Mouse (Mus musculus) MEL (cell line): ENCODE data around the gene Tmem216. TPM values are rescaled to one million over a fixed set of nuclear protein-coding genes. Genes with fewer than 3 reads are reported as not detected.

ENCODE experiments used
- DNase-seq: peaks from one replicate; pipeline ENCODE4 v3.0.0; 2011; ENCODE audit warnings: low read depth, low spot score
- H3K27ac ChIP-seq: 2 replicates; pipeline ENCODE4 v1.5.1; 2012; ENCODE audit warnings: low read depth, mild to moderate bottlenecking, control low read depth, low read length, moderate library complexity; ENCODE audit not compliant: control insufficient read depth
- H3K27me3 ChIP-seq, 2 experiments: fragments of 150-350 bp in 1 of 2; sonication (generic) in 1 of 2; 2 replicates each; pipeline ENCODE4 v1.6.1; 2012; ENCODE audit warnings: low read length in 2 of 2, mild to moderate bottlenecking in 2 of 2, improper control_type of control experiment in 1 of 2, moderate library complexity in 1 of 2; ENCODE audit not compliant: insufficient read depth in 2 of 2, control insufficient read depth in 1 of 2
- H3K36me3 ChIP-seq, 2 experiments: 2 replicates each; pipeline ENCODE4 v1.6.1; 2012 to 2014; ENCODE audit warnings: low read length in 2 of 2, improper control_type of control experiment in 1 of 2, inconsistent platforms in 1 of 2, mild to moderate bottlenecking in 1 of 2; ENCODE audit not compliant: insufficient read depth in 2 of 2, control insufficient read depth in 1 of 2
- H3K4me1 ChIP-seq, 2 experiments: fragments of 150-350 bp in 1 of 2; sonication (generic) in 1 of 2; 2 replicates each; pipeline ENCODE4 v1.6.1; 2012; ENCODE audit warnings: low read length in 2 of 2, improper control_type of control experiment in 1 of 2, mild to moderate bottlenecking in 1 of 2; ENCODE audit not compliant: insufficient read depth in 2 of 2, control insufficient read depth in 1 of 2
- H3K4me3 ChIP-seq, 2 experiments: fragments of 150-350 bp in 1 of 2; sonication (generic) in 1 of 2; 2 replicates each; pipeline ENCODE4 v1.5.1; 2012; ENCODE audit warnings: low read depth in 2 of 2, low read length in 2 of 2, mild to moderate bottlenecking in 2 of 2, moderate library complexity in 2 of 2, control low read depth in 1 of 2, improper control_type of control experiment in 1 of 2; ENCODE audit not compliant: control insufficient read depth in 1 of 2, insufficient read depth in 1 of 2
- H3K79me2 ChIP-seq: 2 replicates; pipeline ENCODE4 v1.6.1; 2012; ENCODE audit warnings: mild to moderate bottlenecking, low read length, moderate library complexity; ENCODE audit not compliant: control insufficient read depth, poor library complexity, insufficient read depth
- H3K9ac ChIP-seq: 2 replicates; pipeline ENCODE4 v1.6.1; 2012; ENCODE audit warnings: low read depth, mild to moderate bottlenecking, control low read depth, low read length, moderate library complexity; ENCODE audit not compliant: control insufficient read depth, poor library complexity, severe bottlenecking
- H3K9me3 ChIP-seq: fragments of 150-350 bp; sonication (generic); replicated peaks from 2 replicates; pipeline ENCODE4 v1.6.1; 2012; ENCODE audit warnings: mild to moderate bottlenecking, low read length, improper control_type of control experiment, moderate library complexity; ENCODE audit not compliant: insufficient read depth
- CHD1 ChIP-seq: IDR thresholded peaks from 2 replicates; pipeline ENCODE4 v1.6.1; 2012; ENCODE audit warnings: low read depth, mild to moderate bottlenecking, inconsistent platforms, low read length, improper control_type of control experiment
- CTCF ChIP-seq, 3 experiments: IDR thresholded peaks in 2 of 3; conservative IDR thresholded peaks in 1 of 3; 2 replicates each; pipeline ENCODE4 v1.5.1; 2011 to 2012; ENCODE audit warnings: low read length in 3 of 3, low read depth in 2 of 3, mild to moderate bottlenecking in 2 of 3, improper control_type of control experiment in 1 of 3, inconsistent platforms in 1 of 3, mixed read lengths in 1 of 3, moderate library complexity in 1 of 3; ENCODE audit not compliant: control insufficient read depth in 1 of 3, insufficient read depth in 1 of 3, poor library complexity in 1 of 3, severe bottlenecking in 1 of 3
- EP300 ChIP-seq, 2 experiments: IDR thresholded peaks; 2 replicates each; pipeline ENCODE4 v1.6.1; 2011; ENCODE audit warnings: improper control_type of control experiment in 2 of 2, low read length in 2 of 2, low read depth in 1 of 2, mild to moderate bottlenecking in 1 of 2
- ETS1 ChIP-seq: IDR thresholded peaks from 2 replicates; pipeline ENCODE4 v1.6.1; 2012; ENCODE audit warnings: low read depth, mild to moderate bottlenecking, inconsistent platforms, low read length, improper control_type of control experiment, moderate library complexity
- MAFK ChIP-seq: IDR thresholded peaks from 2 replicates; pipeline ENCODE4 v1.6.1; 2011; ENCODE audit warnings: low read depth, mild to moderate bottlenecking, low read length, improper control_type of control experiment, borderline replicate concordance
- MAX ChIP-seq: IDR thresholded peaks from 2 replicates; pipeline ENCODE4 v1.6.1; 2011; ENCODE audit warnings: low read length, improper control_type of control experiment
- MEF2A ChIP-seq: IDR thresholded peaks from 2 replicates; pipeline ENCODE4 v1.6.1; 2014; ENCODE audit warnings: low read depth, mild to moderate bottlenecking, inconsistent platforms, low read length, improper control_type of control experiment; ENCODE audit not compliant: poor library complexity, insufficient replicate concordance, severe bottlenecking; ENCODE audit errors: extremely low read depth
- MXI1 ChIP-seq: IDR thresholded peaks from 2 replicates; pipeline ENCODE4 v1.6.1; 2011; ENCODE audit warnings: mild to moderate bottlenecking, low read depth, low read length, improper control_type of control experiment
- NRF1 ChIP-seq: IDR thresholded peaks from 2 replicates; pipeline ENCODE4 v1.6.1; 2014; ENCODE audit warnings: low read depth, mild to moderate bottlenecking, inconsistent platforms, low read length, improper control_type of control experiment, moderate library complexity; ENCODE audit not compliant: poor library complexity, insufficient read depth, severe bottlenecking
- POLR2A ChIP-seq, 2 experiments: IDR thresholded peaks; 2 replicates each; pipeline ENCODE4 v1.6.1; 2011 to 2012; ENCODE audit warnings: low read length in 2 of 2, mild to moderate bottlenecking in 2 of 2, control low read depth in 1 of 2, improper control_type of control experiment in 1 of 2, low read depth in 1 of 2, moderate library complexity in 1 of 2; ENCODE audit not compliant: control insufficient read depth in 1 of 2, insufficient read depth in 1 of 2, poor library complexity in 1 of 2
- POLR2AphosphoS5 ChIP-seq: IDR thresholded peaks from 2 replicates; pipeline ENCODE4 v1.6.1; 2012; ENCODE audit warnings: low read depth, borderline replicate concordance, mild to moderate bottlenecking, inconsistent platforms, low read length, moderate library complexity, mixed read lengths
- RAD21 ChIP-seq: IDR thresholded peaks from 2 replicates; pipeline ENCODE4 v1.6.1; 2011; ENCODE audit warnings: mild to moderate bottlenecking, low read depth, low read length, improper control_type of control experiment
- SMC3 ChIP-seq: IDR thresholded peaks from 2 replicates; pipeline ENCODE4 v1.6.1; 2011; ENCODE audit warnings: low read depth, low read length, improper control_type of control experiment
- TCF12 ChIP-seq: IDR thresholded peaks from 2 replicates; pipeline ENCODE4 v1.6.1; 2014; ENCODE audit warnings: low read depth, mild to moderate bottlenecking, inconsistent platforms, low read length, improper control_type of control experiment, moderate library complexity
- UBTF ChIP-seq: IDR thresholded peaks from 2 replicates; pipeline ENCODE4 v1.6.1; 2012; ENCODE audit warnings: low read depth, mild to moderate bottlenecking, inconsistent platforms, low read length, improper control_type of control experiment, moderate library complexity, borderline replicate concordance; ENCODE audit not compliant: insufficient read depth
- USF1 ChIP-seq: IDR thresholded peaks from 2 replicates; pipeline ENCODE4 v1.6.1; 2014; ENCODE audit warnings: low read depth, mild to moderate bottlenecking, inconsistent platforms, low read length, improper control_type of control experiment, moderate library complexity
- USF2 ChIP-seq, 2 experiments: IDR thresholded peaks; 2 replicates each; pipeline ENCODE4 v1.6.1; 2011 to 2012; ENCODE audit warnings: improper control_type of control experiment in 2 of 2, low read length in 2 of 2, borderline replicate concordance in 1 of 2, inconsistent platforms in 1 of 2, low read depth in 1 of 2, mild to moderate bottlenecking in 1 of 2; ENCODE audit not compliant: insufficient read depth in 1 of 2
- ZMIZ1 ChIP-seq: IDR thresholded peaks from 2 replicates; pipeline ENCODE4 v1.6.1; 2012; ENCODE audit warnings: low read depth, mild to moderate bottlenecking, inconsistent platforms, low read length, improper control_type of control experiment, moderate library complexity
- ZNF384 ChIP-seq: IDR thresholded peaks from 2 replicates; pipeline ENCODE4 v1.6.1; 2012; ENCODE audit warnings: low read depth, mild to moderate bottlenecking, inconsistent platforms, low read length, improper control_type of control experiment
- polyA plus RNA-seq, 2 experiments: library from polyadenylated mRNA; stranded (reverse) in 1 of 2; unstranded in 1 of 2; fragments of >175 nt in 1 of 2; fragments of >200 nt in 1 of 2; gene quantifications; 2 replicates each; pipeline versions ENCODE4 v1.2.1 to v1.2.4; 2012; ENCODE audit warnings: low replicate concordance in 2 of 2, low read depth in 1 of 2; ENCODE audit not compliant: insufficient read length in 2 of 2, insufficient read depth in 1 of 2, missing spikeins in 1 of 2
- total RNA-seq: library from RNA; depleted of rRNA; stranded (reverse); fragments of 300-350 nt; gene quantifications from 2 replicates; pipeline ENCODE4 v1.2.3, GENCODE M21; 2012

Tmem216 gene
- total and polyA plus RNA-seq, 3 experiments, result 48.0 to 48.1 TPM; not detected in 1

GRCm38 (mm10) chr19:10589127-10589857, 33.3 kb upstream of the Tmem216 start:
- Histone ChIP-seq H3K36me3 (no peaks in the 10 kb centered on the region), H3K79me2 (no peaks in the 10 kb centered on the region), H3K4me3 (no peak overlapping the region), H3K27me3 (no peaks in the 10 kb centered on the region), H3K27ac (no peak overlapping the region), H3K4me1 (no peaks in the 10 kb centered on the region), H3K9ac (no peak overlapping the region), H3K9me3 (no peaks in the 10 kb centered on the region)
- no peak for DNase-seq
- TF ChIP-seq USF1 (no peak), NRF1 (no peak), MAFK (no peak)

GRCm38 (mm10) chr19:10587231-10587630, 31.2 kb upstream of the Tmem216 start:
- H3K4me1 ChIP-seq, result peaks cover 3 to 8% of the 10 kb centered on the region in 2 experiments; a peak in 2 of 4 replicates
- peaks cover 0 to 5% of the 10 kb centered on the region in 2 experiments; a peak in 1 of 4 replicates for H3K36me3 ChIP-seq

GRCm38 (mm10) chr19:10585112-10585511, 29.1 kb upstream of the Tmem216 start:
- Histone ChIP-seq H3K36me3 (peaks cover 0 to 10% of the 10 kb centered on the region in 2 experiments; a peak in 2 of 4 replicates), H3K27ac (no peak overlapping the region), H3K27me3 (no peaks in the 10 kb centered on the region), H3K4me3 (no peak overlapping the region), H3K79me2 (no peaks in the 10 kb centered on the region), H3K9me3 (no peaks in the 10 kb centered on the region), H3K9ac (no peak overlapping the region), H3K4me1 (peaks cover 7 to 11% of the 10 kb centered on the region in 2 experiments; a peak in 3 of 4 replicates)
- TF ChIP-seq MXI1, result no peak
- TF ChIP-seq MEF2A, result no peak
- TF ChIP-seq USF2 (IDR thresholded peaks at IDR 0.05; ENCODE audit: borderline replicate concordance in 1 of 2, insufficient read depth in 1 of 2, low read depth in 1 of 2, low read length in 2 of 2), result no peak
- DNase-seq, result no peak

More at GRCm38 (mm10) chr19:10587231-10587630, 31.2 kb upstream of the Tmem216 start:
- H3K9me3 ChIP-seq, result no peaks in the 10 kb centered on the region
- no peaks in the 10 kb centered on the region for H3K79me2 ChIP-seq
- no peak overlapping the region for H3K4me3 ChIP-seq
- H3K27ac ChIP-seq, result no peak overlapping the region
- TF ChIP-seq UBTF (no peak), CHD1 (no peak), CTCF (IDR thresholded peaks at IDR 0.05 in 2 of 3, conservative IDR thresholded peaks at IDR 0.05 in 1 of 3; ENCODE audit: control insufficient read depth in 1 of 3, insufficient read depth in 1 of 3, low read depth in 2 of 3, low read length in 3 of 3, poor library complexity in 1 of 3, severe bottlenecking in 1 of 3) (no peak), POLR2AphosphoS5 (no peak), EP300 (IDR thresholded peaks at IDR 0.05; ENCODE audit: low read depth in 1 of 2, low read length in 2 of 2) (no peak), ETS1 (no peak), MAX (no peak), USF2 (IDR thresholded peaks at IDR 0.05; ENCODE audit: borderline replicate concordance in 1 of 2, insufficient read depth in 1 of 2, low read depth in 1 of 2, low read length in 2 of 2) (no peak), RAD21 (no peak), TCF12 (no peak), ZNF384 (no peak), ZMIZ1 (no peak), MEF2A (no peak), SMC3 (no peak), POLR2A (IDR thresholded peaks at IDR 0.05; ENCODE audit: control insufficient read depth in 1 of 2, insufficient read depth in 1 of 2, low read depth in 1 of 2, low read length in 2 of 2, poor library complexity in 1 of 2) (no peak)
- H3K27me3 ChIP-seq, result no peaks in the 10 kb centered on the region
- no peak overlapping the region for H3K9ac ChIP-seq
- DNase-seq, result no peak
